Mouse (Mus musculus) heart, adult 2 months (tissue): Measurements from ENCODE around the gene Cd79a.

Source experiments
- CTCF ChIP-seq: fragments of 200-600 bp; IDR thresholded peaks from 2 replicates; pipeline ENCODE4 v1.8.1; 2022; ENCODE audit warnings: antibody characterized with exemption, mild to moderate bottlenecking, moderate library complexity
- EP300 ChIP-seq: fragments of 200-500 bp; IDR thresholded peaks from 2 replicates; pipeline ENCODE4 v1.6.1; 2011; ENCODE audit warnings: low read depth, low read length, control low read depth; ENCODE audit not compliant: insufficient read depth

DNA sequence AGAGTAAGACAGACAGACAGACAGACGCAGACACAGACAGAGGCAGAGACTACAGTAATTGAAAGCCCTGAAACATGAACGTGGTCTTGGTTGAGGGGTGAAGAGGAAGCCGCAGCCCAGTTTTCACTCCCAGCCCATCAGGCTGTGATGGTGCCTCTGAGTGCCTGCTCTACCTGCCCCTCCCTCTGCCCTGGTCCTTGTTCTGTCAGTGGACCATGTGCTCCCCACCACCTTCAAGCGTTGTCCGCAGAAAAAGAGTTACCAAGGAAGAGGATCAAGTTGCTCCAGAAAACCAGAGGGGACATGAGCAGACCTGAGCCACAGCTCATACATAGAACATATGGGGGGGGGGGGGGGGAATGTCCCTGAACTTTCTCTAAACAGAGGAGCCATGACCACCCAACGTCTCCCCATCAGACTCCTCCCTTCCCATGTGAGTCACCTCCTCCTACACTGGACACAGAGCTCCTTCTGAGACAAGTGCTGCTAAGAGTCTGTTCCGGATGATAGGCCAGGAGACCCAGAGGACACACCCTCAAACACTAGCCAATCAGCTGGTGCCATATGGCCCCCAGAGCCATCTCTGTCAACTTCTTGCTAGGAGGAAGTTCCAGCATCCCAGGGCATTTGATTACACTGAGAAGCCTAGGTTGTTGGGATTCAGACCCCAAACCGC, 44.5 kb upstream of the Cd79a start:
- TF ChIP-seq CTCF (no peak), EP300 (no peak)
